Mouse (Mus musculus) stomach, embryonic 16.5 days (tissue): ENCODE measurements around the gene Sdc4. TPM values are rescaled to one million over a fixed set of nuclear protein-coding genes. Genes with fewer than 3 reads are reported as not detected.
A peak's percentile ranks its signal among the peaks of the same experiment; 100 is the strongest.

Source experiments
- ATAC-seq: fragments of 200-750 bp; cut with Nextera tagmentation; 2 replicates; pipeline ENCODE4 v1.8.0; 2017; ENCODE audit warnings: moderate number of reproducible peaks, moderate TSS enrichment; ENCODE audit not compliant: insufficient read depth, low FRiP score
- H3K27ac ChIP-seq: fragments of 300-500 bp; sonication (generic); 2 replicates; pipeline ENCODE4 v1.5.1; 2014; ENCODE audit warnings: low read length
- H3K27me3 ChIP-seq: fragments of 300-500 bp; sonication (generic); 2 replicates; pipeline ENCODE4 v1.6.1; 2014; ENCODE audit warnings: low read length, control low read depth, mixed read lengths; ENCODE audit not compliant: control insufficient read depth, insufficient read depth
- H3K36me3 ChIP-seq: fragments of 300-500 bp; sonication (generic); 2 replicates; pipeline ENCODE4 v1.6.1; 2014; ENCODE audit warnings: low read length; ENCODE audit not compliant: control insufficient read depth, insufficient read depth
- H3K4me1 ChIP-seq: fragments of 300-500 bp; sonication (generic); 2 replicates; pipeline ENCODE4 v1.6.1; 2014; ENCODE audit warnings: low read length, control low read depth, mixed read lengths; ENCODE audit not compliant: control insufficient read depth, insufficient read depth
- H3K4me2 ChIP-seq: fragments of 300-500 bp; sonication (generic); 2 replicates; pipeline ENCODE4 v1.6.1; 2014; ENCODE audit warnings: low read depth, low read length, mixed read lengths
- H3K4me3 ChIP-seq: fragments of 300-500 bp; sonication (generic); replicated peaks from 2 replicates; pipeline ENCODE4 v1.5.1; 2014; ENCODE audit warnings: mild to moderate bottlenecking, low read length
- H3K9ac ChIP-seq: fragments of 300-500 bp; sonication (generic); 2 replicates; pipeline ENCODE4 v1.6.1; 2014; ENCODE audit warnings: low read length
- H3K9me3 ChIP-seq: fragments of 300-500 bp; sonication (generic); replicated peaks from 2 replicates; pipeline ENCODE4 v1.6.1; 2016; ENCODE audit warnings: low read length, control low read depth; ENCODE audit not compliant: control insufficient read depth
- WGBS: fragments of 180-500 bp; shearing (Covaris S2); extraction: QIAGEN DNeasy Blood & Tissue Kit; methylation state at CpG from one replicate; pipeline ENCODE4 v1.1.7; 2014; 5-methylcytosine and 5-hydroxymethylcytosine counted together
- polyA plus RNA-seq: library from polyadenylated mRNA; unstranded; fragments of >200 nt; fragmentation: Nextera tagmentation; extraction: Ambion mirVana; gene quantifications from 2 replicates; pipeline ENCODE4 v1.2.1, GENCODE M21; 2015

The Sdc4 gene
- polyA plus RNA-seq, 1 experiment from 2014 or later = 150 TPM

- H3K9ac ChIP-seq = peak within 1 kb of the TSS; percentile 71
- H3K9me3 ChIP-seq = no peaks in the 10 kb centered on the region
- peak; percentile 60; the same call in 1 of the 2 replicates for ATAC-seq
- no peaks in the 10 kb centered on the region for H3K36me3 ChIP-seq
- peak within 1 kb of the TSS; percentile 58 for H3K4me3 ChIP-seq
- peaks cover 11% of the 10 kb centered on the region; the same call in 1 of the 2 replicates for H3K27me3 ChIP-seq
- WGBS = 2% methylated on average over 17 of the region's 17 CpGs
- H3K4me2 ChIP-seq = peak within 1 kb of the TSS; percentile 80
- H3K27ac ChIP-seq = no peak within 1 kb of the TSS
- H3K4me1 ChIP-seq = peaks cover 6% of the 10 kb centered on the region
Observed at GRCm38 (mm10) chr2:164389020-164389419, 54.7 kb downstream of the Sdc4 start, which contains the start of gene Slpi. Gene Slpi, minus strand, starts transcription at chr2:164389095.

- H3K27me3 ChIP-seq = peaks cover 11% of the 10 kb centered on the region; the same call in 1 of the 2 replicates
- H3K4me3 ChIP-seq = no peak overlapping the region
- no peak overlapping the region for H3K9ac ChIP-seq
- no peaks in the 10 kb centered on the region for H3K9me3 ChIP-seq
- H3K27ac ChIP-seq = no peak overlapping the region
- H3K4me2 ChIP-seq = no peak overlapping the region
- WGBS = 10% methylated on average over 8 of the region's 8 CpGs
- no peaks in the 10 kb centered on the region for H3K36me3 ChIP-seq
- peaks cover 6% of the 10 kb centered on the region for H3K4me1 ChIP-seq
- no peak for ATAC-seq
Observed at GRCm38 (mm10) chr2:164386953-164387352, 56.7 kb downstream of the Sdc4 start.

- peaks cover 3% of the 10 kb centered on the region; the same call in 1 of the 2 replicates for H3K9me3 ChIP-seq
- H3K36me3 ChIP-seq = no peaks in the 10 kb centered on the region
- peaks cover 6% of the 10 kb centered on the region for H3K4me1 ChIP-seq
- no peak overlapping the region for H3K9ac ChIP-seq
- ATAC-seq = peak; percentile 30; the same call in 1 of the 2 replicates
- 16% methylated on average over 18 of the region's 18 CpGs for WGBS
- no peak overlapping the region for H3K4me3 ChIP-seq
- no peak overlapping the region for H3K27ac ChIP-seq
- H3K27me3 ChIP-seq = peaks cover 11% of the 10 kb centered on the region; the same call in 1 of the 2 replicates
- 0 out of 2 replicates have a peak overlapping the region, but pooled peaks have one; percentile 19 for H3K4me2 ChIP-seq
Observed at GRCm38 (mm10) chr2:164385927-164386763, 57.5 kb downstream of the Sdc4 start.

GRCm38 (mm10) chr2:164383656-164384399, 59.9 kb downstream of the Sdc4 start:
- no peaks in the 10 kb centered on the region; the same call in 1 of the 2 replicates for H3K4me1 ChIP-seq
- WGBS = 47% methylated on average over 11 of the region's 11 CpGs
- H3K4me2 ChIP-seq = no peak overlapping the region
- H3K27ac ChIP-seq = no peak overlapping the region
- peaks cover 3% of the 10 kb centered on the region; the same call in 1 of the 2 replicates for H3K9me3 ChIP-seq
- no peak for ATAC-seq
- no peak overlapping the region for H3K9ac ChIP-seq
- H3K27me3 ChIP-seq = peaks cover 8% of the 10 kb centered on the region; the same call in 1 of the 2 replicates
- H3K4me3 ChIP-seq = no peak overlapping the region
- no peaks in the 10 kb centered on the region for H3K36me3 ChIP-seq

- ATAC-seq = no peak
Observed at GRCm38 (mm10) chr2:164382971-164383370, 60.7 kb downstream of the Sdc4 start.

GRCm38 (mm10) chr2:164381726-164382125, 62.0 kb downstream of the Sdc4 start:
- no peak overlapping the region for H3K4me3 ChIP-seq
- H3K9me3 ChIP-seq = peaks cover 3% of the 10 kb centered on the region; the same call in 1 of the 2 replicates
- no peaks in the 10 kb centered on the region for H3K36me3 ChIP-seq
- H3K27ac ChIP-seq = no peak overlapping the region
- no peaks in the 10 kb centered on the region; the same call in 1 of the 2 replicates for H3K4me1 ChIP-seq
- no peak overlapping the region for H3K9ac ChIP-seq
- H3K27me3 ChIP-seq = 0 out of 2 replicates have a peak, but pooled peaks cover 5% of the 10 kb centered on the region
- no peak for ATAC-seq
- H3K4me2 ChIP-seq = no peak overlapping the region
- 76% methylated on average over 8 of the region's 8 CpGs for WGBS

More at GRCm38 (mm10) chr2:164382971-164383370, 60.7 kb downstream of the Sdc4 start:
- H3K9ac ChIP-seq = no peak overlapping the region
- no peak overlapping the region for H3K27ac ChIP-seq
- H3K27me3 ChIP-seq = 0 out of 2 replicates have a peak, but pooled peaks cover 5% of the 10 kb centered on the region
- no peaks in the 10 kb centered on the region; the same call in 1 of the 2 replicates for H3K4me1 ChIP-seq
- WGBS = 65% methylated on average over 3 of the region's 3 CpGs
- no peak overlapping the region for H3K4me2 ChIP-seq
- no peaks in the 10 kb centered on the region for H3K36me3 ChIP-seq
- H3K9me3 ChIP-seq = peaks cover 3% of the 10 kb centered on the region; the same call in 1 of the 2 replicates
- no peak overlapping the region for H3K4me3 ChIP-seq

GRCm38 (mm10) chr2:164377478-164378426, 65.9 kb downstream of the Sdc4 start:
- 81% methylated on average over 15 of the region's 15 CpGs for WGBS
- Histone ChIP-seq H3K27me3 (no peaks in the 10 kb centered on the region), H3K4me2 (no peak overlapping the region), H3K27ac (no peak overlapping the region), H3K4me3 (no peak overlapping the region), H3K36me3 (no peaks in the 10 kb centered on the region), H3K9ac (no peak overlapping the region), H3K4me1 (no peaks in the 10 kb centered on the region), H3K9me3 (peaks cover 3% of the 10 kb centered on the region; the same call in 1 of the 2 replicates)
- ATAC-seq = no peak
